Mouse (Mus musculus): Measurements from ENCODE around the gene Susd1. TPM values are rescaled to one million over a fixed set of nuclear protein-coding genes. Genes with fewer than 3 reads are reported as not detected.
A peak's percentile ranks its signal among the peaks of the same experiment; 100 is the strongest.

The Susd1 gene
- polyA plus RNA-seq (2016; fragmentation: Nextera tagmentation; extraction: Ambion mirVana), result 1.6 and 2.2 TPM in 2 replicates

DNA sequence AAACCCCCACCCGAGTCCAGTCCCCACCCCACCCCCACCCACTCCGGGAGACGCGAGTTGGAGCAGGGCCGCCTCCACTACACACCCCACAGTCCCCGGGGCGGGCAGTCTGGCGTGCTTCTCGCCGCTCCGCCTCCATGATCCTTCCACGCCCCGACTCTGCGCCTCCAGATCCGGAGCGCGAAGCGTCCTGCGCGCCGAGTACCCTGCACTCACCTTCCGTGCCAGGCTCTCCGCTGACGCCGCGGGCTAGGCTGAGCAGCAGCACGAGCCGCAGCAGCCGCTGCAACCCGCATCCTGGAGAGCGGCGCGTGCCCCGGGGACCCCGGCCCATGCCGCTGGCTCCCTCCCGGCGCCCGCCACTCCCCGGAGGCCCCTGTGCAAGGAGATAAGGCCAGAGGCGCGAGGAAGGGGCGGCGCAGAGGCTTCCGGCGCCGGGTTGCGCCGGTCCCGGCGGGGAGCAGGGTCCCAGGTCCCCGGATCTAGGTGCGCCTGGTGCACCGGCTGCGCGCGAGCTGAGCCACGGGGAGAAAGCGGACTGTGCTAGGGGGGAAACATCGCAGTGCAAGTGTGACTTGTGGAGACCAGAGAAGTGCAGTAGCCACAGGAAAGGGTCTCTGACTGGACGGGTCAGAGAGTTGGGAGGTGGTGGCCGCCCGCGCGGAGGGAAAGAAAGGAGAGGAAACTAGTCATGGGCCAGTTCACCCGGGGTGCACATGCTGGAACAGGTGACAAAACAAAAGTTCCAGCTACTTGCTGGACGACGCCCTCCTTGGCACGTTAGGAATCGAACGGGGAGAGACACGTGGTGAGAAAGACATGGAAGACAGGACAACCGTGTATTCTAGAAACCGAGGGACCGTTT is at the start of gene Susd1:
Gene Susd1 (minus strand): TSS at position 644 of the 865 bp plus-strand sequence.
- no peaks in the 10 kb centered on the region; the same call in 1 of the 2 replicates for H3K9me3 ChIP-seq
- DNase-seq (ENCODE audit: low spot score), result peak; percentile 74
- WGBS, result under 1% methylated on average over 75 of the region's 75 CpGs
- H3K4me3 ChIP-seq, result peak within 1 kb of the TSS; percentile 81
- peak within 1 kb of the TSS; percentile 87 for H3K27ac ChIP-seq (replicated peaks)
- peaks cover 17% of the 10 kb centered on the region for H3K4me1 ChIP-seq
- peaks cover 47% of the 10 kb centered on the region for H3K27me3 ChIP-seq (replicated peaks; ENCODE audit: low read depth, poor library complexity, severe bottlenecking)
- no peaks in the 10 kb centered on the region for H3K36me3 ChIP-seq (replicated peaks)

GRCm38 (mm10) chr4:59471306-59471705 is 32.9 kb upstream of the Susd1 start:
- no peaks in the 10 kb centered on the region for H3K27me3 ChIP-seq (replicated peaks; ENCODE audit: low read depth, poor library complexity, severe bottlenecking)
- H3K4me3 ChIP-seq, result no peak overlapping the region
- no peak for DNase-seq (ENCODE audit: low spot score)

GRCm38 (mm10) chr4:59465449-59465848 is 27.0 kb upstream of the Susd1 start:
- no peak overlapping the region for H3K4me3 ChIP-seq
- H3K4me1 ChIP-seq, result no peaks in the 10 kb centered on the region
- H3K27me3 ChIP-seq (replicated peaks; ENCODE audit: low read depth, poor library complexity, severe bottlenecking), result no peaks in the 10 kb centered on the region
- H3K36me3 ChIP-seq (replicated peaks), result no peaks in the 10 kb centered on the region
- DNase-seq (ENCODE audit: low spot score), result no peak
- WGBS, result 77% methylated on average over 2 of the region's 2 CpGs
- no peak overlapping the region for H3K27ac ChIP-seq (replicated peaks)
- no peaks in the 10 kb centered on the region for H3K9me3 ChIP-seq

More at GRCm38 (mm10) chr4:59471306-59471705, 32.9 kb upstream of the Susd1 start:
- Histone ChIP-seq H3K4me1 (no peaks in the 10 kb centered on the region), H3K27ac (replicated peaks) (no peak overlapping the region), H3K36me3 (replicated peaks) (peaks cover under 1% of the 10 kb centered on the region), H3K9me3 (no peaks in the 10 kb centered on the region)

DNA sequence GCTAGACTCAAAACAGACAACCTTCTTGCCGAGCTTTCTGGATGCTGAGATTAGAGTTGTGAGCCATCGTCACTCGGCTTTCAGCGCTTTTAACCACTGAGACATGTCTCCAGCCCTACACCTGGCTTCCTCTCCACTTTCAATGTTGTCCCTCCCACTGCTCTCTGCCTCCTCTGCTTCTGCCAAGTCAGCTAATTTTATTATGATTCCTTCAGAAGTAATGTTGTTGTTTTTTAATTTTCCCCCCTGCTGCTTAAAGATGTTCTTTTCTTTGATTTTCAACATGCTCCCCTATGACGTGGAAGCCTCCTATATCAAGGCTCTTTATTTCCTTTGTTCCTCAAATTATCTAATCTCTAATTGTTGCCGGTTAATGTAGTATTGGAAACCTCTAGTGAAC is 26.2 kb upstream of the Susd1 start:
- 90% methylated on average over 6 of the region's 6 CpGs for WGBS

DNA sequence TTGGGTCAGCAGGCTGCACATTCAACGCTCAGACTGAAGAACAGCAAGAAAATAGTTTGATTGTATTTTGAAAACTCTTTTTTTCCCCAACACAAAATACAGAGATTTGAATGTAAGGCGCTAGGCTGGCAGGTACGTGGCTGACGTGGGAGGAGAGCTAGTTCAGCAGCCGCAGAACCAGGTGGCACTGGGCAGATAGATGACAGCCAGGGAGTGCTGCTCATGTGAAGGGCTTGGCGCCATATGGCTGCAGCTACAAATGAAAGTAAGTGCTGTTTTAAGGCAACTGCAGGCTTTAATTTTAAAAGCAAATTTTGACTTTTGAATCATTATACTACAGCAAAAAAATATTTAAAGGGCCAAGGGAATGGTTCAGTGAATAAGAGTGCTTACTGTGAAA is 24.1 kb upstream of the Susd1 start:
- no peak for DNase-seq (ENCODE audit: low spot score)
- Histone ChIP-seq H3K27me3 (replicated peaks; ENCODE audit: low read depth, poor library complexity, severe bottlenecking) (no peaks in the 10 kb centered on the region), H3K4me3 (no peak overlapping the region), H3K36me3 (replicated peaks) (no peaks in the 10 kb centered on the region), H3K4me1 (no peaks in the 10 kb centered on the region), H3K9me3 (no peaks in the 10 kb centered on the region), H3K27ac (replicated peaks) (no peak overlapping the region)
- WGBS, result 86% methylated on average over 6 of the region's 6 CpGs

More for the DNA sequence above, 26.2 kb upstream of the Susd1 start:
- H3K4me1 ChIP-seq, result no peaks in the 10 kb centered on the region
- H3K9me3 ChIP-seq, result no peaks in the 10 kb centered on the region
- no peak overlapping the region for H3K27ac ChIP-seq (replicated peaks)
- no peaks in the 10 kb centered on the region for H3K27me3 ChIP-seq (replicated peaks; ENCODE audit: low read depth, poor library complexity, severe bottlenecking)
- DNase-seq (ENCODE audit: low spot score), result no peak
- H3K36me3 ChIP-seq (replicated peaks), result no peaks in the 10 kb centered on the region
- no peak overlapping the region for H3K4me3 ChIP-seq

GRCm38 (mm10) chr4:59461116-59461727 is 22.8 kb upstream of the Susd1 start:
- Histone ChIP-seq H3K27me3 (replicated peaks; ENCODE audit: low read depth, poor library complexity, severe bottlenecking) (no peaks in the 10 kb centered on the region), H3K27ac (replicated peaks) (no peak overlapping the region), H3K4me3 (no peak overlapping the region), H3K4me1 (no peaks in the 10 kb centered on the region), H3K9me3 (no peaks in the 10 kb centered on the region), H3K36me3 (replicated peaks) (no peaks in the 10 kb centered on the region)
- no peak for DNase-seq (ENCODE audit: low spot score)
- WGBS, result 86% methylated on average over 11 of the region's 11 CpGs

- DNase-seq (ENCODE audit: low spot score), result no peak
- Histone ChIP-seq H3K27me3 (replicated peaks; ENCODE audit: low read depth, poor library complexity, severe bottlenecking) (no peaks in the 10 kb centered on the region), H3K4me1 (no peaks in the 10 kb centered on the region), H3K9me3 (no peaks in the 10 kb centered on the region), H3K27ac (replicated peaks) (no peak overlapping the region), H3K36me3 (replicated peaks) (no peaks in the 10 kb centered on the region), H3K4me3 (no peak overlapping the region)
- 88% methylated on average over 13 of the region's 13 CpGs for WGBS
Observed at GRCm38 (mm10) chr4:59459216-59459955, 21.0 kb upstream of the Susd1 start.

GRCm38 (mm10) chr4:59457941-59458340 is 19.5 kb upstream of the Susd1 start:
- Histone ChIP-seq H3K27ac (replicated peaks) (no peak overlapping the region), H3K4me3 (no peak overlapping the region), H3K4me1 (no peaks in the 10 kb centered on the region), H3K9me3 (no peaks in the 10 kb centered on the region), H3K27me3 (replicated peaks; ENCODE audit: low read depth, poor library complexity, severe bottlenecking) (no peaks in the 10 kb centered on the region), H3K36me3 (replicated peaks) (no peaks in the 10 kb centered on the region)
- WGBS, result 47% methylated on average over 9 of the region's 9 CpGs
- DNase-seq (ENCODE audit: low spot score), result no peak

DNA sequence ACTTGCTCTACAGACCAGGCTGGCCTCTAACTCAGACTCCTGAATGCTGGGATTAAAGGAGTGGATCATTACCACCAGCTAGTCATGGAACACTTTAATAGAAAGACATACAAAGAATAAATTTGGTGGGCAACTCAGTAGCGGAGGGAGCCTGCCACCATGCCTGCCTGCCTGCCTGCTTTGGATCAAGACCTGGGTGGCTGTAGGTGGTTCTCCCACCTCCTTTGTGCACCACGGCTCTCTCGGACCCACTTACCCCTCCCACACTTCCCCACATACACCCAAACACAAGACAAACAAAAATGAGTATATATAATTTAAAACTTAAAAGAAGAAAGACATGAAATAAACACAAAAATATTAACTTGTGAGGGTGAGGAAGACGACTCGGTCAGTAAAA is 18.7 kb upstream of the Susd1 start:
- Histone ChIP-seq H3K27ac (replicated peaks) (no peak overlapping the region), H3K4me3 (no peak overlapping the region)

GRCm38 (mm10) chr4:59455465-59455864 is 17.0 kb upstream of the Susd1 start:
- 40% methylated on average over 2 of the region's 2 CpGs for WGBS
- DNase-seq (ENCODE audit: low spot score), result no peak
- no peak overlapping the region for H3K27ac ChIP-seq (replicated peaks)
- H3K4me3 ChIP-seq, result no peak overlapping the region
- no peaks in the 10 kb centered on the region for H3K36me3 ChIP-seq (replicated peaks)
- no peaks in the 10 kb centered on the region for H3K27me3 ChIP-seq (replicated peaks; ENCODE audit: low read depth, poor library complexity, severe bottlenecking)
- no peaks in the 10 kb centered on the region for H3K9me3 ChIP-seq
- no peaks in the 10 kb centered on the region for H3K4me1 ChIP-seq

More for the DNA sequence above, 18.7 kb upstream of the Susd1 start:
- DNase-seq (ENCODE audit: low spot score), result no peak
- WGBS, result 88% methylated on average over 5 of the region's 5 CpGs
- Histone ChIP-seq H3K9me3 (no peaks in the 10 kb centered on the region), H3K4me1 (no peaks in the 10 kb centered on the region), H3K27me3 (replicated peaks; ENCODE audit: low read depth, poor library complexity, severe bottlenecking) (no peaks in the 10 kb centered on the region), H3K36me3 (replicated peaks) (no peaks in the 10 kb centered on the region)

- 73% methylated on average over 3 of the region's 3 CpGs for WGBS
- no peak for DNase-seq (ENCODE audit: low spot score)
- H3K27ac ChIP-seq (replicated peaks), result no peak overlapping the region
Observed at GRCm38 (mm10) chr4:59454046-59454445, 15.6 kb upstream of the Susd1 start.

GRCm38 (mm10) chr4:59452503-59452933 is 14.1 kb upstream of the Susd1 start:
- Histone ChIP-seq H3K4me3 (no peak overlapping the region), H3K36me3 (replicated peaks) (no peaks in the 10 kb centered on the region), H3K9me3 (no peaks in the 10 kb centered on the region), H3K27me3 (replicated peaks; ENCODE audit: low read depth, poor library complexity, severe bottlenecking) (no peaks in the 10 kb centered on the region), H3K4me1 (no peaks in the 10 kb centered on the region), H3K27ac (replicated peaks) (no peak overlapping the region)
- 86% methylated on average over 8 of the region's 8 CpGs for WGBS
- DNase-seq (ENCODE audit: low spot score), result peak; percentile 2

More at GRCm38 (mm10) chr4:59454046-59454445, 15.6 kb upstream of the Susd1 start:
- Histone ChIP-seq H3K4me1 (no peaks in the 10 kb centered on the region), H3K9me3 (no peaks in the 10 kb centered on the region), H3K27me3 (replicated peaks; ENCODE audit: low read depth, poor library complexity, severe bottlenecking) (no peaks in the 10 kb centered on the region), H3K36me3 (replicated peaks) (no peaks in the 10 kb centered on the region), H3K4me3 (no peak overlapping the region)

Measured in embryonic facial prominence, embryonic 10.5 days (tissue).